Mouse (Mus musculus): ENCODE results near the gene Sncb. TPM values are rescaled to one million over a fixed set of nuclear protein-coding genes. Genes with fewer than 3 reads are reported as not detected.

The Sncb gene
- total and polyA plus RNA-seq, 3 experiments, result not detected

GRCm38 (mm10) chr13:54738213-54738601, 28.2 kb downstream of the Sncb start:
- Histone ChIP-seq H3K36me3 (ENCODE audit: control insufficient read depth in 1 of 2, insufficient read depth in 2 of 2, low read length in 2 of 2) (no peaks in the 10 kb centered on the region), H3K27ac (ENCODE audit: control insufficient read depth, low read depth, low read length) (no peak overlapping the region), H3K79me2 (ENCODE audit: control insufficient read depth, insufficient read depth, low read length, poor library complexity) (no peaks in the 10 kb centered on the region), H3K9me3 (replicated peaks; ENCODE audit: insufficient read depth, low read length) (no peaks in the 10 kb centered on the region), H3K27me3 (ENCODE audit: control insufficient read depth in 1 of 2, insufficient read depth in 2 of 2, low read length in 2 of 2) (no peaks in the 10 kb centered on the region), H3K9ac (ENCODE audit: control insufficient read depth, low read depth, low read length, poor library complexity, severe bottlenecking) (no peak overlapping the region), H3K4me3 (ENCODE audit: control insufficient read depth in 1 of 2, insufficient read depth in 1 of 2, low read depth in 2 of 2, low read length in 2 of 2) (no peak overlapping the region), H3K4me1 (ENCODE audit: control insufficient read depth in 1 of 2, insufficient read depth in 2 of 2, low read length in 2 of 2) (no peaks in the 10 kb centered on the region)
- no peak for TF ChIP-seq RCOR1 (IDR thresholded peaks at IDR 0.05; ENCODE audit: low read depth, low read length)
- no peak for TF ChIP-seq TAL1 (IDR thresholded peaks at IDR 0.05; ENCODE audit: low read length)
- TF ChIP-seq USF2 (IDR thresholded peaks at IDR 0.05; ENCODE audit: borderline replicate concordance in 1 of 2, insufficient read depth in 1 of 2, low read depth in 1 of 2, low read length in 2 of 2), result no peak
- TF ChIP-seq CHD1 (IDR thresholded peaks at IDR 0.05; ENCODE audit: low read depth, low read length), result no peak
- no peak for TF ChIP-seq NELFE (IDR thresholded peaks at IDR 0.05; ENCODE audit: low read depth, low read length)
- no peak for TF ChIP-seq UBTF (IDR thresholded peaks at IDR 0.05; ENCODE audit: borderline replicate concordance, insufficient read depth, low read depth, low read length)
- TF ChIP-seq GABPA (IDR thresholded peaks at IDR 0.05; ENCODE audit: low read depth, low read length), result no peak
- TF ChIP-seq BHLHE40 (IDR thresholded peaks at IDR 0.05; ENCODE audit: borderline replicate concordance, low read depth, low read length), result no peak
- DNase-seq (ENCODE audit: low read depth, low spot score), result no peak

GRCm38 (mm10) chr13:54737488-54738212, 28.7 kb downstream of the Sncb start:
- H3K27me3 ChIP-seq (ENCODE audit: control insufficient read depth in 1 of 2, insufficient read depth in 2 of 2, low read length in 2 of 2), result no peaks in the 10 kb centered on the region
- DNase-seq (ENCODE audit: low read depth, low spot score), result no peak
- H3K9ac ChIP-seq (ENCODE audit: control insufficient read depth, low read depth, low read length, poor library complexity, severe bottlenecking), result no peak overlapping the region

GRCm38 (mm10) chr13:54736931-54737330, 29.5 kb downstream of the Sncb start:
- no peak for DNase-seq (ENCODE audit: low read depth, low spot score)
- Histone ChIP-seq H3K27me3 (ENCODE audit: control insufficient read depth in 1 of 2, insufficient read depth in 2 of 2, low read length in 2 of 2) (no peaks in the 10 kb centered on the region), H3K9ac (ENCODE audit: control insufficient read depth, low read depth, low read length, poor library complexity, severe bottlenecking) (no peak overlapping the region), H3K9me3 (replicated peaks; ENCODE audit: insufficient read depth, low read length) (no peaks in the 10 kb centered on the region), H3K27ac (ENCODE audit: control insufficient read depth, low read depth, low read length) (no peak overlapping the region), H3K79me2 (ENCODE audit: control insufficient read depth, insufficient read depth, low read length, poor library complexity) (no peaks in the 10 kb centered on the region), H3K4me3 (ENCODE audit: control insufficient read depth in 1 of 2, insufficient read depth in 1 of 2, low read depth in 2 of 2, low read length in 2 of 2) (no peak overlapping the region), H3K4me1 (ENCODE audit: control insufficient read depth in 1 of 2, insufficient read depth in 2 of 2, low read length in 2 of 2) (no peaks in the 10 kb centered on the region), H3K36me3 (ENCODE audit: control insufficient read depth in 1 of 2, insufficient read depth in 2 of 2, low read length in 2 of 2) (no peaks in the 10 kb centered on the region)
- TF ChIP-seq POLR2AphosphoS2 (IDR thresholded peaks at IDR 0.05; ENCODE audit: low read length) (no peak), BHLHE40 (IDR thresholded peaks at IDR 0.05; ENCODE audit: borderline replicate concordance, low read depth, low read length) (no peak), GATA1 (IDR thresholded peaks at IDR 0.05; ENCODE audit: low read depth, low read length) (no peak), HCFC1 (IDR thresholded peaks at IDR 0.05; ENCODE audit: low read depth, low read length) (no peak), CHD2 (IDR thresholded peaks at IDR 0.05; ENCODE audit: low read length) (no peak), POLR2AphosphoS5 (IDR thresholded peaks at IDR 0.05; ENCODE audit: borderline replicate concordance, low read depth, low read length) (no peak), RCOR1 (IDR thresholded peaks at IDR 0.05; ENCODE audit: low read depth, low read length) (no peak), NELFE (IDR thresholded peaks at IDR 0.05; ENCODE audit: low read depth, low read length) (no peak), ZMIZ1 (IDR thresholded peaks at IDR 0.05; ENCODE audit: low read depth, low read length) (no peak)

More at GRCm38 (mm10) chr13:54737488-54738212, 28.7 kb downstream of the Sncb start:
- TF ChIP-seq RCOR1 (IDR thresholded peaks at IDR 0.05; ENCODE audit: low read depth, low read length) (no peak), ZMIZ1 (IDR thresholded peaks at IDR 0.05; ENCODE audit: low read depth, low read length) (no peak), GATA1 (IDR thresholded peaks at IDR 0.05; ENCODE audit: low read depth, low read length) (no peak), MYB (IDR thresholded peaks at IDR 0.05; ENCODE audit: low read depth, low read length) (no peak), KAT2A (conservative IDR thresholded peaks at IDR 0.05; ENCODE audit: low read depth, low read length) (no peak), MEF2A (IDR thresholded peaks at IDR 0.05; ENCODE audit: extremely low read depth, insufficient replicate concordance, low read depth, low read length, poor library complexity, severe bottlenecking) (no peak), JUND (IDR thresholded peaks at IDR 0.05; ENCODE audit: low read depth, low read length) (no peak)
- no peak overlapping the region for H3K27ac ChIP-seq (ENCODE audit: control insufficient read depth, low read depth, low read length)
- H3K4me1 ChIP-seq (ENCODE audit: control insufficient read depth in 1 of 2, insufficient read depth in 2 of 2, low read length in 2 of 2), result no peaks in the 10 kb centered on the region
- no peaks in the 10 kb centered on the region for H3K79me2 ChIP-seq (ENCODE audit: control insufficient read depth, insufficient read depth, low read length, poor library complexity)
- H3K4me3 ChIP-seq (ENCODE audit: control insufficient read depth in 1 of 2, insufficient read depth in 1 of 2, low read depth in 2 of 2, low read length in 2 of 2), result no peak overlapping the region
- H3K9me3 ChIP-seq (replicated peaks; ENCODE audit: insufficient read depth, low read length), result no peaks in the 10 kb centered on the region
- H3K36me3 ChIP-seq (ENCODE audit: control insufficient read depth in 1 of 2, insufficient read depth in 2 of 2, low read length in 2 of 2), result no peaks in the 10 kb centered on the region
